Mouse (Mus musculus): Measurements from ENCODE around the gene Pten. TPM values are rescaled to one million over a fixed set of nuclear protein-coding genes. Genes with fewer than 3 reads are reported as not detected.

The Pten gene
- polyA plus RNA-seq, 1 experiment from 2014 or later: 13.2 TPM

DNA sequence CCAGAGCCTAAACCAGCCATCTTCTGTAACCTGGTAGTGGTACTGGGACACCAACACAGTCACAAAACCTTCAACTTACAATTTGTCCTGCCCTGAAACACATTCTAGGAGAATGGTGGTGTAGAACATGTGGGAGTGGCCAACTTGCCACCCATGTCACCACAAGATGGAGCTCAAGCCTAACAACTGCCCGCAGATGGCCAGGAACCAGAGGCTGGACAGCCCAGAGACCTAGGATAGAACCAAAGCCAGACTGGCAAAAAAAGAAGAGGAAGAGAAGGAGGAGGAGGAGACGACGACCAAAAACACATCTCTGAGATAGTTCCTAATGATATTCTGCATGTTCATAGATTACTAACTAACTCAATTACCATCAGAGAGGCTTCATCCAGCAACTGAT lies 42.1 kb upstream of the Pten start:
- 5% methylated on average over 3 of the region's 3 CpGs for WGBS
- Histone ChIP-seq H3K36me3 (ENCODE audit: control insufficient read depth, insufficient read depth) (no peaks in the 10 kb centered on the region), H3K9me3 (ENCODE audit: control insufficient read depth) (no peaks in the 10 kb centered on the region), H3K27ac (ENCODE audit: low read depth, low read length) (no peak overlapping the region), H3K9ac (ENCODE audit: low read depth, low read length) (no peak overlapping the region), H3K4me3 (ENCODE audit: low read depth, low read length) (no peak overlapping the region), H3K4me1 (replicated peaks; ENCODE audit: control insufficient read depth, insufficient read depth, low read length) (peaks cover 3% of the 10 kb centered on the region; the same call in 1 of the 2 replicates), H3K4me2 (replicated peaks; ENCODE audit: low read depth) (no peak overlapping the region), H3K27me3 (replicated peaks; ENCODE audit: control insufficient read depth, insufficient read depth, low read length) (no peaks in the 10 kb centered on the region)
- no peak for ATAC-seq
- TF ChIP-seq CTCF (IDR thresholded peaks at IDR 0.05; ENCODE audit: low read depth): peak; percentile 96

DNA sequence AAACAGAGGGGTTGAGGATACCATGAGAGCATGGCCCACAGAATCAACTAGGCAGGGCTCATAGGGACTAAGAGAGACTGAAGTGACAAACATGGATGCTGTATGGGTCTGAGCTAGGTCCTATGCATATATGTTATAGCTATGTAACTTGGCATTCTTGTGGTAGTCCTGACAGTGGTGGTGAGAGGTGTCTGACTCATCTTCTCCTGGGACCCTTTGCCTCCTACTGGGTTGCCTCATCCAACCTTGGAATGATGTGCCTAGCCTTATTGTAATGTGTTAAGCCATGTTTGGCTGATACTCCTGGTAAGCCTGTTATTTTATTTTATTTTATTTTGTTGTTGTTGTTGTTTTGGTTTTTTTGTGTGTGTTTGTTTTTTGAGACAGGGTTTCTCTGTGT lies 41.6 kb upstream of the Pten start:
- H3K9ac ChIP-seq (ENCODE audit: low read depth, low read length): no peak overlapping the region
- H3K9me3 ChIP-seq (ENCODE audit: control insufficient read depth): no peaks in the 10 kb centered on the region
- H3K36me3 ChIP-seq (ENCODE audit: control insufficient read depth, insufficient read depth): no peaks in the 10 kb centered on the region
- no peak for ATAC-seq
- no peak overlapping the region for H3K27ac ChIP-seq (ENCODE audit: low read depth, low read length)
- no peak overlapping the region for H3K4me3 ChIP-seq (ENCODE audit: low read depth, low read length)
- peaks cover 3% of the 10 kb centered on the region; the same call in 1 of the 2 replicates for H3K4me1 ChIP-seq (replicated peaks; ENCODE audit: control insufficient read depth, insufficient read depth, low read length)
- no peak for TF ChIP-seq CTCF (IDR thresholded peaks at IDR 0.05; ENCODE audit: low read depth)
- no peak overlapping the region for H3K4me2 ChIP-seq (replicated peaks; ENCODE audit: low read depth)
- no peaks in the 10 kb centered on the region for H3K27me3 ChIP-seq (replicated peaks; ENCODE audit: control insufficient read depth, insufficient read depth, low read length)

DNA sequence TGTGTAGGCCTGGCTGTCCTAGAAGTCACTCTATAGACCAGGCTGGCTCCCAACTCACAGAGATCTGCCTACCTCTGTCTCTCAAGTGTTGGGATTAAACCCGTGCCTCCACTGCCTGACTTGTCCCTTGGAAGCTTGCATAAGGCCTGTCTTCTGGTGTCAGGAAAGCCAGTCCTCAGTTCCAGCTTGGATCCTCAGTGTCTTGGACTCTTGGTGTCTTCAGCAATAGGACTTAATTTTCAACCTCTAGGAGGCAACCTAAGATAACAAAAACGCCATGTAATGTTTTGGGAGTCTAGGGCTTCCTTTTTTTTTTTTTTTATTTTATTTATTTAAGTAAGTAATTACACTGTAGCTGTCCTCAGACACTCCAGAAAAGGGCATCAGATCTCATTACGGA lies 39.7 kb upstream of the Pten start:
- TF ChIP-seq CTCF (IDR thresholded peaks at IDR 0.05; ENCODE audit: low read depth): peak; percentile 49
- no peak overlapping the region for H3K4me3 ChIP-seq (ENCODE audit: low read depth, low read length)
- H3K36me3 ChIP-seq (ENCODE audit: control insufficient read depth, insufficient read depth): no peaks in the 10 kb centered on the region
- H3K27me3 ChIP-seq (replicated peaks; ENCODE audit: control insufficient read depth, insufficient read depth, low read length): no peaks in the 10 kb centered on the region
- H3K4me1 ChIP-seq (replicated peaks; ENCODE audit: control insufficient read depth, insufficient read depth, low read length): no peaks in the 10 kb centered on the region
- no peak overlapping the region for H3K9ac ChIP-seq (ENCODE audit: low read depth, low read length)
- H3K27ac ChIP-seq (ENCODE audit: low read depth, low read length): no peak overlapping the region
- H3K9me3 ChIP-seq (ENCODE audit: control insufficient read depth): no peaks in the 10 kb centered on the region
- no peak overlapping the region for H3K4me2 ChIP-seq (replicated peaks; ENCODE audit: low read depth)
- 59% methylated on average over 3 of the region's 3 CpGs for WGBS
- ATAC-seq: no peak

DNA sequence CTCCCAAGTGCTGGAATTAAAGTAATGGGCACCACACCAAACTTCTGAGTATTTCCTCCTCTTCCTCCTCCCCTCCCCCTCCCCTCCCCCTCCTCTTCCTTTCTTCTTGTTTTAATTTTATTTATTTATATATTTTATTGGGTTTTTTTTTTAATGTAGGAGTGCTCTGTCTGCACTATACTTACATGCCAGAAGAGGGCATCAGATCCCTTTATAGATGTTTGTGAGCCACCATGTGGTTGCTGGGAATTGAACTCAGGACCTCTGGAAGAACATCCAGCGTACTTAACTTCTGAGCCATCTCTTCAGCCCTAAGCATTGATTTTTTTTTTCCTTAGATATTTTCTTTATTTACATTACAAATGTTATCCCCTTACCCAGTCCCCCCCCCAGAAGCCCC lies 37.0 kb upstream of the Pten start:
- no peaks in the 10 kb centered on the region for H3K9me3 ChIP-seq (ENCODE audit: control insufficient read depth)
- no peaks in the 10 kb centered on the region for H3K27me3 ChIP-seq (replicated peaks; ENCODE audit: control insufficient read depth, insufficient read depth, low read length)
- H3K4me3 ChIP-seq (ENCODE audit: low read depth, low read length): no peak overlapping the region
- H3K36me3 ChIP-seq (ENCODE audit: control insufficient read depth, insufficient read depth): no peaks in the 10 kb centered on the region
- 78% methylated on average over 1 of the region's 1 CpGs for WGBS
- 0 out of 2 replicates have a peak, but pooled peaks have one; percentile 20 for TF ChIP-seq CTCF (IDR thresholded peaks at IDR 0.05; ENCODE audit: low read depth)
- H3K4me1 ChIP-seq (replicated peaks; ENCODE audit: control insufficient read depth, insufficient read depth, low read length): no peaks in the 10 kb centered on the region
- ATAC-seq: no peak
- no peak overlapping the region for H3K27ac ChIP-seq (ENCODE audit: low read depth, low read length)
- no peak overlapping the region for H3K4me2 ChIP-seq (replicated peaks; ENCODE audit: low read depth)
- no peak overlapping the region for H3K9ac ChIP-seq (ENCODE audit: low read depth, low read length)

DNA sequence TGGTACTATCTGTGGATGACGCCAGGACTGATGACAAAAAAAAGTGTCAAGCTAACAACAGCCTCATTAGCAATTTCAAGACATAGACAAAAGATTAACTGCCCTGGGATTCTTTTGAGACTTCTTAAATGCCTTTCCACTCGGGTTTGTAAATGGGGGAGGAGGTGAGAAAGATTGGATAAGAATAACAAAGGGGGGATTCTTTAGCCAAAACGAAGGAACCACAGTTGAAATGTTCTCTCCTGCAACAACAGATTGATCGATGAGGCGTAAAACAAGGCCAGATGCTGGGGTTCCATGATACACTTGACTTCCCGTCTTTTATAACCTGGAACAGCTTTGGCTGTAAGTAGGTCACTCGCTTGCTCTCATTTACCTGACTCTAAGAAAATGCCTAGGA lies 33.5 kb upstream of the Pten start:
- 0 out of 2 replicates have a peak, but pooled peaks cover 12% of the 10 kb centered on the region for H3K27me3 ChIP-seq (replicated peaks; ENCODE audit: control insufficient read depth, insufficient read depth, low read length)
- no peaks in the 10 kb centered on the region for H3K4me1 ChIP-seq (replicated peaks; ENCODE audit: control insufficient read depth, insufficient read depth, low read length)
- no peak overlapping the region for H3K4me3 ChIP-seq (ENCODE audit: low read depth, low read length)
- no peak overlapping the region for H3K9ac ChIP-seq (ENCODE audit: low read depth, low read length)
- no peaks in the 10 kb centered on the region for H3K9me3 ChIP-seq (ENCODE audit: control insufficient read depth)
- ATAC-seq: no peak
- no peak overlapping the region for H3K27ac ChIP-seq (ENCODE audit: low read depth, low read length)
- H3K4me2 ChIP-seq (replicated peaks; ENCODE audit: low read depth): no peak overlapping the region
- TF ChIP-seq CTCF (IDR thresholded peaks at IDR 0.05; ENCODE audit: low read depth): no peak
- 55% methylated on average over 7 of the region's 7 CpGs for WGBS
- H3K36me3 ChIP-seq (ENCODE audit: control insufficient read depth, insufficient read depth): no peaks in the 10 kb centered on the region

DNA sequence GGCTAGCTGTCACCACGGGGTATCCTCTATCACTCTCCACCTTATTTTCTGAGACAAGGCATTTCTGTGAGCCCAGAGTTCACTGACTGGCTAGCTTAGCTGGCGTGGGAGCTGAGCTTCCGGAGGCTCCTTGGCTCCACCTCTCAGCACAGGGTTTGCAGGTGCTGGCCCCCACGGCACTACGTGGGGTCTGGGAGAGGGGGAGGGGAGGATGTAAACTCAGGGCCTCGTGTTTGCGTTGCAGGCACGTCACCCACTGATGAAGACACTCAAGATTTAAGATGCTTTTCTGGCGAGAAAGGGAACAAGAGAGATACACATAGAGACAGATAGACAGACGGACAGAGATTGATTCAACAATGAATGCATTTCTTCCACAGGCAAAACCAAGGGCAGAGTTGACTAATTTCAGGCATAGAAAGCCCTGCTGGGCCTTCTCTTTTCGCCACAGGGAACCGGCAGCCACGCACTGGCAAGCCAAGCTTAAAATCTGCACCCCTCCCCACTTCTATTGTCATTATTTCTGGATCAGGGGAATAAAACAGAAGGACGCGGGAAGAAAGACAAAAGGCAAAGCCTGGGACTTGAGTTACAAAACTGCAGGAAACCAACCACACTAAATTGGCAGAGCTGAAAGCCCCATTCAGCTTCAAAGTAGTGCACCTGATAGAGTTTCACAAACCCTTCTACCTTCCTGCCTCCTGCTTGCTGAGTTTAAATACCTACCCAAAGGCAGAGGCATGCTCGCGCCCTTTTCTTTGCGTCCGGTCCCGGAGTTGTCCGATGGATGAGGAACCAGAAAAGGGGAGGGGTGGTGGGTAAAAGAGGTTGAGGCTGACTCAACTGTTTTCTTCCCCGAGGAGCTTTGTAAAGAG lies 30.6 kb upstream of the Pten start:
- no peaks in the 10 kb centered on the region for H3K36me3 ChIP-seq (ENCODE audit: control insufficient read depth, insufficient read depth)
- H3K4me1 ChIP-seq (replicated peaks; ENCODE audit: control insufficient read depth, insufficient read depth, low read length): no peaks in the 10 kb centered on the region
- no peak for TF ChIP-seq CTCF (IDR thresholded peaks at IDR 0.05; ENCODE audit: low read depth)
- no peaks in the 10 kb centered on the region for H3K9me3 ChIP-seq (ENCODE audit: control insufficient read depth)
- H3K4me2 ChIP-seq (replicated peaks; ENCODE audit: low read depth): no peak overlapping the region
- WGBS: 27% methylated on average over 22 of the region's 22 CpGs
- no peak overlapping the region for H3K4me3 ChIP-seq (ENCODE audit: low read depth, low read length)
- H3K9ac ChIP-seq (ENCODE audit: low read depth, low read length): no peak overlapping the region
- no peak for ATAC-seq
- no peak overlapping the region for H3K27ac ChIP-seq (ENCODE audit: low read depth, low read length)
- 0 out of 2 replicates have a peak, but pooled peaks cover 12% of the 10 kb centered on the region for H3K27me3 ChIP-seq (replicated peaks; ENCODE audit: control insufficient read depth, insufficient read depth, low read length)

Measured in intestine, postnatal 0 days (tissue).